Mouse (Mus musculus) liver, embryonic 15.5 days (tissue): ENCODE data around the gene Slc25a26. TPM values are rescaled to one million over a fixed set of nuclear protein-coding genes. Genes with fewer than 3 reads are reported as not detected.

ENCODE experiments used
- ATAC-seq: fragments of 200-750 bp; cut with Nextera tagmentation; 2 replicates; pipeline ENCODE4 v1.8.0; 2017; ENCODE audit warnings: moderate number of reproducible peaks, mild to moderate bottlenecking, moderate library complexity; ENCODE audit not compliant: insufficient read depth
- H3K27ac ChIP-seq: fragments of 300-500 bp; sonication (generic); replicated peaks from 2 replicates; pipeline ENCODE4 v1.5.1; 2015; ENCODE audit warnings: mild to moderate bottlenecking, inconsistent platforms
- H3K27me3 ChIP-seq: fragments of 300-500 bp; sonication (generic); 2 replicates; pipeline ENCODE4 v1.6.1; 2015; ENCODE audit warnings: mild to moderate bottlenecking, inconsistent platforms
- H3K36me3 ChIP-seq: fragments of 300-500 bp; sonication (generic); replicated peaks from 2 replicates; pipeline ENCODE4 v1.6.1; 2015; ENCODE audit warnings: moderate library complexity, mild to moderate bottlenecking, inconsistent platforms
- H3K4me1 ChIP-seq: fragments of 300-500 bp; sonication (generic); replicated peaks from 2 replicates; pipeline ENCODE4 v1.6.1; 2015; ENCODE audit warnings: inconsistent platforms
- H3K4me2 ChIP-seq: fragments of 300-500 bp; sonication (generic); 2 replicates; pipeline ENCODE4 v1.6.1; 2015; ENCODE audit warnings: moderate library complexity, mild to moderate bottlenecking, inconsistent platforms
- H3K4me3 ChIP-seq: fragments of 300-500 bp; sonication (generic); replicated peaks from 2 replicates; pipeline ENCODE4 v1.5.1; 2015; ENCODE audit warnings: mild to moderate bottlenecking, inconsistent platforms
- H3K9ac ChIP-seq: fragments of 300-500 bp; sonication (generic); 2 replicates; pipeline ENCODE4 v1.6.1; 2015; ENCODE audit warnings: moderate library complexity, mild to moderate bottlenecking, inconsistent platforms
- H3K9me3 ChIP-seq: fragments of 300-500 bp; sonication (generic); replicated peaks from 2 replicates; pipeline ENCODE4 v1.6.1; 2016; ENCODE audit warnings: inconsistent platforms
- WGBS: fragments of 180-500 bp; shearing (Covaris S2); methylation state at CpG from one replicate; pipeline ENCODE4 v1.1.7; 2015; ENCODE audit warnings: mixed read lengths; ENCODE audit not compliant: insufficient replicate concordance; 5-methylcytosine and 5-hydroxymethylcytosine counted together
- polyA plus RNA-seq: library from polyadenylated mRNA; unstranded; fragments of >200 nt; fragmentation: Nextera tagmentation; extraction: Ambion mirVana; gene quantifications from 2 replicates; pipeline ENCODE4 v1.2.1, GENCODE M21; 2015

Gene Slc25a26
- polyA plus RNA-seq, 1 experiment from 2014 or later = 2.5 TPM

GRCm38 (mm10) chr6:94640297-94640696 lies 140.2 kb downstream of the Slc25a26 start:
- H3K4me2 ChIP-seq = no peak overlapping the region
- no peaks in the 10 kb centered on the region for H3K9me3 ChIP-seq
- 35% methylated on average over 7 of the region's 7 CpGs for WGBS
- H3K9ac ChIP-seq = no peak overlapping the region
- no peak overlapping the region for H3K27ac ChIP-seq
- H3K36me3 ChIP-seq = no peaks in the 10 kb centered on the region
- no peaks in the 10 kb centered on the region for H3K27me3 ChIP-seq
- ATAC-seq = no peak
- H3K4me3 ChIP-seq = no peak overlapping the region
- peaks cover 4% of the 10 kb centered on the region; the same call in 1 of the 2 replicates for H3K4me1 ChIP-seq

DNA sequence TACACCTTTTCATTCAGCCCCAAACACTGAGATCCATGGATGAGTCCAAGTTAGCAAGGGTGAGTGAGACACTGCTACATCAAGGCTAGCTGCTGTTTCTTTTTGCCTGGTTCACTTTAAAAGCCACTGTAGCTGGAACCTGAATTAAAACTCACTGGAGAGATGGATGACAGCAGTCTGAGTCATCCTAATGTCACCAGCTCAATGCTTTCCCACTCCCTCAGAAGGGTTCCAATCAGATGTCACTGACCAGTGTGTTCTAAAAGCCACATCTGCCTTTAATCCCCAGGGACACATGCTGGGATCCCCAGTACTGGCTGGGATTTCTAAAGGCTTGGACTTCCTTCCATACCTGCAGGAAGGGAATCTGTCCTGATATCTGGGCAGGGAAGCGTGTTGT lies 141.9 kb downstream of the Slc25a26 start:
- Histone ChIP-seq H3K4me1 (no peaks in the 10 kb centered on the region), H3K36me3 (no peaks in the 10 kb centered on the region), H3K9ac (no peak overlapping the region), H3K4me3 (no peak overlapping the region), H3K4me2 (no peak overlapping the region), H3K9me3 (no peaks in the 10 kb centered on the region), H3K27me3 (no peaks in the 10 kb centered on the region), H3K27ac (no peak overlapping the region)
- no peak for ATAC-seq
- WGBS = 66% methylated on average over 1 of the region's 1 CpGs

- H3K4me2 ChIP-seq = no peak overlapping the region
- ATAC-seq = no peak
- peaks cover 10% of the 10 kb centered on the region; the same call in 1 of the 2 replicates for H3K4me1 ChIP-seq
- H3K9me3 ChIP-seq = no peaks in the 10 kb centered on the region
- no peak overlapping the region for H3K4me3 ChIP-seq
- H3K9ac ChIP-seq = no peak overlapping the region
- no peaks in the 10 kb centered on the region for H3K36me3 ChIP-seq
- 50% methylated on average over 2 of the region's 2 CpGs for WGBS
- no peaks in the 10 kb centered on the region for H3K27me3 ChIP-seq
- no peak overlapping the region for H3K27ac ChIP-seq
Observed at GRCm38 (mm10) chr6:94643989-94644388, 143.9 kb downstream of the Slc25a26 start.

GRCm38 (mm10) chr6:94644641-94645040 lies 144.5 kb downstream of the Slc25a26 start:
- Histone ChIP-seq H3K9me3 (no peaks in the 10 kb centered on the region), H3K4me1 (peaks cover 16% of the 10 kb centered on the region; the same call in 1 of the 2 replicates), H3K4me2 (no peak overlapping the region), H3K27me3 (no peaks in the 10 kb centered on the region), H3K4me3 (no peak overlapping the region), H3K36me3 (no peaks in the 10 kb centered on the region), H3K9ac (no peak overlapping the region), H3K27ac (no peak overlapping the region)
- no peak for ATAC-seq
- WGBS = 42% methylated on average over 3 of the region's 3 CpGs

DNA sequence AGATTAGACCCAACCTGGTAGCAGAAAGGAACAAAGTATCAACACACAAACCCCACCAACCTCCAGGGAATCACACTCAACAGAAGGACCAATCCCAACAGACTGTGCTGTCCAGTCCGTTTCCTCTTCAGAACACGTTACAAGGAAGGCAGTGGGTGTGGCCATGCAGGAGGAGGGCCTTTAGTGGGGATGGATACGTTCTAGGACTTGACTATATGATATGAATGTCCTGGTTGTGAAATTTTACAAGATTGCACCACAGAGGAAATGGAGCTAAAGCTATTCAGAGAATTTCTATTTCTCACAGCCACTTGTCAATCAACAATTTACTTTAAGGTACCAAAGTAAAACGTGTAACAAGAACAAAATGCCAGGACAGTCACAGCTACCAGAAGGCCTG lies 145.6 kb downstream of the Slc25a26 start:
- Histone ChIP-seq H3K9ac (no peak overlapping the region), H3K9me3 (no peaks in the 10 kb centered on the region), H3K4me1 (peaks cover 16% of the 10 kb centered on the region; the same call in 1 of the 2 replicates), H3K36me3 (no peaks in the 10 kb centered on the region), H3K4me3 (no peak overlapping the region), H3K27me3 (no peaks in the 10 kb centered on the region), H3K27ac (no peak overlapping the region), H3K4me2 (no peak overlapping the region)
- 17% methylated on average over 4 of the region's 4 CpGs for WGBS
- no peak for ATAC-seq

DNA sequence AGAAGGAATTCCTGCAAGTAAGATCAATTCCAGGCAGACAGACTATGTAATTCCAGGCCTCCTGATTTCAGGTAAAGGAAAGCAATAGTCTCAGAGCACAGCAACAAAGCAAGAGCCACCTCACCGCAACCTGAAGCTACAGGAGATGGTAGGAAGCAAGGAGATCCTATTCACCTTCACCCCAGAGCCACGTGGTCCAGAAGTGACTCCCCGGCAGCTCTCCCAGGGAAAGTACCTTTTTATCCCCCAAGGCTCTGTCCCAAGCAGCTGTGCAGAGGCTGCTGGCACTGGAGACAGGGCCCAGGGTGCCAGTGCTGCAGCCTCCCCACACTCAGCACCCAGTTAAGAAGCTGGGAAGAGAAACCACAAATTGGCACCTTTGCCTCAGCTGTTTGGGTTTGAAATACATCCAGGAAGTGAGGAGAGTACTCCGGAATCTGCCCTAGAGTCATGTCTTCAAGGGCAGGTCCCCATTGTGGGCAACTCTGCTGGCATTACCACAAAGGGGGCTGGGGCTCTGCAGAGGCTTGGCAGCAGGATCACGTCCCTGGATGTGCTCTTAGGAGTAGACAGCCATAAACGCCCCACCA lies 146.2 kb downstream of the Slc25a26 start:
- Histone ChIP-seq H3K4me1 (peaks cover 16% of the 10 kb centered on the region; the same call in 1 of the 2 replicates), H3K9me3 (no peaks in the 10 kb centered on the region), H3K4me2 (no peak overlapping the region), H3K36me3 (no peaks in the 10 kb centered on the region), H3K27me3 (no peaks in the 10 kb centered on the region), H3K4me3 (no peak overlapping the region), H3K9ac (no peak overlapping the region), H3K27ac (no peak overlapping the region)
- WGBS = 51% methylated on average over 6 of the region's 6 CpGs
- ATAC-seq = no peak

- Histone ChIP-seq H3K27me3 (no peaks in the 10 kb centered on the region), H3K36me3 (no peaks in the 10 kb centered on the region), H3K27ac (no peak overlapping the region), H3K4me1 (peaks cover 16% of the 10 kb centered on the region; the same call in 1 of the 2 replicates), H3K4me3 (no peak overlapping the region), H3K9ac (no peak overlapping the region), H3K4me2 (no peak overlapping the region), H3K9me3 (no peaks in the 10 kb centered on the region)
- WGBS = 50% methylated on average over 6 of the region's 6 CpGs
- ATAC-seq = no peak
Observed at GRCm38 (mm10) chr6:94646902-94647301, 146.8 kb downstream of the Slc25a26 start.

DNA sequence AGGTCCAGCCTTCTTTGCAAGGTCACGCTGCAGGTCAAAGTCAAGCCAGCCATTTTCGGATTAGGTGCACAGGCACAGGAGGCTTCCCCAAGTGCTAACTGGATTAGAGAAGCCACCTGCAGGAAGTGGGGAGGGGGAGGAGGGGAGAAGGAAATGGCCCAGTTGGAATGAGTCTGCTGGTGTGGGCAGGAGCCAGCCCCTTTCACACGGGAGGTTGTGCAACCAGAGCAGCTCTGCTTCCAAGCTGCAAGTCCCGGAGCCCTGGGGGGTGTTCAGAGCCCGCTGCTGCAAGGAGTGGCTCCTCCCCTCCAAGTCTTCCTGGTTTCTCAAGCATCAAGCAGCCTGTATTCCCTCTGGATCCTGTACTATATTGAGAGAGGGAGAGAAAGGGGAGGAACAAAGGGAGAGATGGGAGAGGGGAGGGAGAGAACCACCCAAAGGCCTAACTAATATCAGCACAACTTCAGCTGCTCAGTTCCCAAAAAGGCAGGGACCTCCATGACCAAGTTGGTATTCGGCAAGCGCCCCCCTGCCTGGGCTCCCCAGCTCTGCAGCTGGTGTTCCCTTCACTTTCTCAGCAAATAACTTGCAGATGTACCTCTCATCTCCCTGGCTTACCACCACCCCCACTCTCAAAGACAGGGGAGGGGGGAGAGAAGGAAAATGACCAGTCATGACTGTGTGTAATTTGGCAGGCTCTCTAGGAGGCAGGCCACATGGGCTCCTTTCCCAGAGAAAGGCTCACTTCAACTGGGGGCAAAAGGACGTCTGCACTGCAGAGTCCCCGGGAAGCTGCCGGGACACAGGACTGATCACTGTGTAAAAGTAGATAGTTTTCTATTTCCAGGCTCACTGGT lies 147.7 kb downstream of the Slc25a26 start:
- no peaks in the 10 kb centered on the region for H3K9me3 ChIP-seq
- no peak overlapping the region for H3K4me3 ChIP-seq
- ATAC-seq = peak; percentile 69
- H3K27ac ChIP-seq = peak overlapping the region; percentile 56
- 0 out of 2 replicates have a peak overlapping the region, but pooled peaks have one; percentile 10 for H3K4me2 ChIP-seq
- no peaks in the 10 kb centered on the region for H3K27me3 ChIP-seq
- WGBS = 22% methylated on average over 10 of the region's 10 CpGs
- H3K9ac ChIP-seq = no peak overlapping the region
- no peaks in the 10 kb centered on the region for H3K36me3 ChIP-seq
- H3K4me1 ChIP-seq = peaks cover 16% of the 10 kb centered on the region; the same call in 1 of the 2 replicates

DNA sequence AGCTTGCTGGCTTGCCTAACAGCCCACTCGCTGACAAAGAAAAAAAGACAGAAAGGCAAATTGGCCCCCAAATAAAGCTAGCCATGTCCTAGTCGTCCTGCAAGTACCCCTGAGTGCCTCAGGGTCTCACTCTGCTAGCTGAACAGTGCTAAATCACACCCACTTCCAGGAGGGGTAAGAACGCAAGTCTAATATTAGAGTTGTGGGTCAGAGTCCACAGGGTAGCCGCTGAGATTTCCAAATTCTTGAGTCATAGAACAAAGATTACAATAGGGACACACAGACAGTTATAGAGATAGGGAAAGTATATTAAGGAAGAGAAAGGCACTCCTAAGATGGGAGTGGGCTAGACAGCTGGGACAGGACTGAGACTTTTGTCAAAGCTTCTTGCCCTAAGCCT lies 148.4 kb downstream of the Slc25a26 start:
- no peak overlapping the region for H3K9ac ChIP-seq
- no peaks in the 10 kb centered on the region for H3K36me3 ChIP-seq
- peak; percentile 32 for ATAC-seq
- H3K27ac ChIP-seq = peak overlapping the region; percentile 56; the same call in 1 of the 2 replicates
- 40% methylated on average over 4 of the region's 4 CpGs for WGBS
- no peaks in the 10 kb centered on the region for H3K27me3 ChIP-seq
- H3K9me3 ChIP-seq = no peaks in the 10 kb centered on the region
- H3K4me1 ChIP-seq = peaks cover 16% of the 10 kb centered on the region; the same call in 1 of the 2 replicates
- peak overlapping the region; percentile 10; the same call in 1 of the 2 replicates for H3K4me2 ChIP-seq
- no peak overlapping the region for H3K4me3 ChIP-seq

- no peaks in the 10 kb centered on the region for H3K9me3 ChIP-seq
- H3K4me3 ChIP-seq = no peak overlapping the region
- 68% methylated on average over 1 of the region's 1 CpGs for WGBS
- H3K4me2 ChIP-seq = no peak overlapping the region
- peaks cover 19% of the 10 kb centered on the region; the same call in 1 of the 2 replicates for H3K4me1 ChIP-seq
- no peaks in the 10 kb centered on the region for H3K27me3 ChIP-seq
- no peaks in the 10 kb centered on the region for H3K36me3 ChIP-seq
- ATAC-seq = no peak
- no peak overlapping the region for H3K9ac ChIP-seq
- no peak overlapping the region for H3K27ac ChIP-seq
Observed at GRCm38 (mm10) chr6:94649637-94650036, 149.5 kb downstream of the Slc25a26 start.

GRCm38 (mm10) chr6:94651541-94651940 lies 151.4 kb downstream of the Slc25a26 start:
- no peak overlapping the region for H3K4me3 ChIP-seq
- no peak for ATAC-seq
- no peak overlapping the region for H3K27ac ChIP-seq
- H3K27me3 ChIP-seq = no peaks in the 10 kb centered on the region
- peaks cover 19% of the 10 kb centered on the region; the same call in 1 of the 2 replicates for H3K4me1 ChIP-seq
- 71% methylated on average over 17 of the region's 17 CpGs for WGBS
- no peaks in the 10 kb centered on the region for H3K36me3 ChIP-seq
- no peak overlapping the region for H3K9ac ChIP-seq
- H3K9me3 ChIP-seq = no peaks in the 10 kb centered on the region
- no peak overlapping the region for H3K4me2 ChIP-seq
